Mouse (Mus musculus): Measurements from ENCODE around the gene Nup160.

Gene Nup160

GRCm38 (mm10) chr2:90677007-90677406 is at the start of gene Nup160:
Nup160 (plus strand) TSS chr2:90677215.
- DNase-seq: no peak

GRCm38 (mm10) chr2:90628261-90628660 is 48.8 kb upstream of the Nup160 start:
- DNase-seq: no peak

- DNase-seq: no peak
Observed at GRCm38 (mm10) chr2:90629552-90629951, 47.5 kb upstream of the Nup160 start.

DNA sequence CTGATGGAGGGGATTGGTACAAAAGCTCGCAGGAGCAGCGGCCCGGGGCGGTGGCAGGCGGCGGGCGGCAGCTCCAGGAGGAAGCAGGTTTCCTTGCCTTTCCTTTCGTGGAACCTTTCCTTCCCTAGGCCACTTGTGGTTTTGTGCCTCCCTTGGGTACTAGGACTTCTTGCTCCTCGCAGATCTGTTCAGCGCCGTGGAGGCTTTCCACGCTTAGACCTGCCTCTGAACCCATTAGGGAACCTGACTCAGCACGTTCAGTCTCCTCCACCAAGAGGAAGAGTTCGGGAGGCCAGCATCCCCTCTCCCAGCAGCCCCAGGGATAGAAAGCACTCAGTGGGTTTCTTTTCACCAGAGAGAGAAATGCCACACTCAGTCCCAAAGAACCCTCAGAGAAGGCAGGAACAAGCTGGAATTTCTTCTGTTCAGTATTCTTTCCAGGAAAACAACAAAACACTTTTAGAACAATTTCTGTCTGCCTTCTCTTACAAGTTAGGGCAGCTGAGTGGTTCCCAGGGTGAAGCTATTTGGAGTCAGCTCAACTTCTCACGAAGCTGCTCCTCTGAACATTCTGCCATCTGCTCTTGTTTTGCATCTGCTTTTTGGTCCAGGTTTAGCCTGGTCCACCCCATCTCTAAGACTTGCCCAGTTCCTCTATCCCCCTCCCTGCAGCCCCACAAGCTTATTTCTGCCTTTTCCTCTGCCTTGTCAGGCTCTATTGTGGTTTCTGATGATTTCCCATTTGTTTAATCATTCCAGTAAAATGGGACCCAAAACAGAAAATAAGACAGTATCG is 44.9 kb upstream of the Nup160 start:
- no peak for DNase-seq

DNA sequence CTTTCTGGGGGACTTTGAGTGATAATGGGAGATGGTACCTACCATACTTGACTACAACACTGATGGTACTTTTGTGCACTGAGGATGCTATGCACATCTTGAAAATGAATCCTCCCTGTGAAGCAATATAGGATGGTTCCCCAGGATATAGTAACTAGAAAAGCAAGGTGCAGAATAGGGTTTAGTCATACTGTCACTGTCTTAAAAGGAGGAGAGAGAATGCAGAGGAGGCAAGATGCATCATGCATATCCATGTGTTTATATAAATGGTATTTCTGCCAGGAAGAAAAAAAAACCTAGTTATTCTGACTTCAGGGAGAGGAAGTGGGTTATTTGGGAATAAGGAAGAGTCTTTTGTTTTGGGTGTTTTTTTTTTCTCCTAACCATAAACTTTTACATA is 42.3 kb upstream of the Nup160 start:
- no peak for DNase-seq

DNA sequence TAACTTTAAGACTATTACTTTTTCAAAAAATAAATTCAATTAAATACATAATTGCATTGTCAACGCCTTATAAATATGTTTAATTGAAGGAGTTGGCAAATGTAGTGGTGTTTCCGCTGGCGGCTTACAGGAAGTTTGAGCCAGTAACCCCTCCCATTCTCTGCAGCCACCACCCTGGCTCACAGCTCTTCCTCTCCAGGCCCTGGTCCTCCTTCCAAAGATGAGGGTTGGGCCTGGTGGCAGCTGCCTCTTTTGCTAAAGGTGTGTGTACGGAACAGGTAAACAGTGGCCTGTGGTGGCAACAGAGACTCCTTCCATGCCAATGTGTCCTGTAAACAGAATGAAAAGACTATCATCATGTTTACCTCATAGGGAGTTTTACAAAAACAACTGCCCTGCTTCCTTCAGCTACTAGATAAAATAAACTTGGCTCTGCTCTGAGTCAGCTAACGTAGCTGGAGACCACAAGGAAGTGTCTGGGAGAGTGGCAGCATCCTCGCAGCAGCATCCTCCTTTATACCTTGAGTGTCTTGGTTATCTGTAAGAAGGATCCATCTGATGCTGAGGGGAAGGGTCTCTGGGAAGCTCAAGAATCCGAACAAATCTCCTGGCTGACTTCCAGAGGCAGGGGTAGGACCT is 41.8 kb upstream of the Nup160 start:
- no peak for DNase-seq

DNA sequence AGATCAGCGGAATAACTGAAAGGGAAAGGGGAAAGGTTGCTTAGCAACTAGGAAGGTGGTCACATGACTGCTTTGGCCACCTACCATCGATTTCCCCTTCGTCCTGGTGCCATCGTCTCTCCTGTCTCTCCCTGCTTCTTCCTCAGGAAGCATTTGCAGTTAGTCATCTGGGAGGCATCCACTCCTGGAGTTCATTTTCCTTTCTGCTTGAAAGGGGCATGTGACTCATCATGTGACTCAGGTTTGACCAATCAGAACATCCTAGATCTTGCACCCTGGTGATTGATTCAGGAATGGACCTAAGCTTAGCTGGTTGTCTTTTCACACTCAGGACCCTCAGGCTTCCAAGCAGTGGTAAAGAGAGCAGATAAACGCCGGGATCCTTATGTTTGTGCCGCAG is 40.2 kb upstream of the Nup160 start:
- DNase-seq: no peak

DNA sequence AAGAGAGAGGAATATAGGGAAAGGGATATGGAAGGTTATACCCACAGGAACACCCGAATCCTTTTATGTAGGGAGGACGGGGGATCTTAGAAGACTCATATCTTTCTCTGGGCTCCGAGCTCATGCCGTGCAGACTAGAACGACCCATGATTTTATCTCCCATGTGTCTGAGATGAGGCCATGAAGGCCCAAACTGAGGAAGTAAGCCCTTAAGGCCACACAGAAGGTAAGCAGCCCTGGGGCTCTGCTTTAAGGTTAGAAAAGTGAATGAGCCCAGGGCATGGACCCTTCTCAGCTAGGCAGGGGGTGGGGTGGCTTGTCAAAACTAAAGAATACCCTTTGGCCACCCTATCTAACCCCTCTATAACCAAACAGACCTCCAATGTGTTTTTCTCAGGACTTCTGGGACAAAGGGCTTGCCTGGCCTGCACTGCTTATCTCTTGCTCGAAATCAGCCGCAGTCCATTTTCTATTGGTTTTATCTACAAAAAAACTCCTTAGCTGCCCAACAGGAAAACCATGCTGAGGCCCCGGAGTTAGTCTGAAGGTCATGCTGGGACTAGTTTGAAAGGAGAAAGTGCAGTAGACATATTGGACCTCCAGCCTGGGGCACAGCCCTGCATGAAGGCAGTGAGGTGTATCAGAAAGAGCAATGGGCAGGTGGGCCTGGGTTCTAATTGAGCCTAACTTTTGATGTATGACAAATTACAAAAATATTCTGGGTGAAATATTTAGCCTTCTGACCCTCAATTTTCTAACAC is 37.8 kb upstream of the Nup160 start:
- no peak for DNase-seq

DNA sequence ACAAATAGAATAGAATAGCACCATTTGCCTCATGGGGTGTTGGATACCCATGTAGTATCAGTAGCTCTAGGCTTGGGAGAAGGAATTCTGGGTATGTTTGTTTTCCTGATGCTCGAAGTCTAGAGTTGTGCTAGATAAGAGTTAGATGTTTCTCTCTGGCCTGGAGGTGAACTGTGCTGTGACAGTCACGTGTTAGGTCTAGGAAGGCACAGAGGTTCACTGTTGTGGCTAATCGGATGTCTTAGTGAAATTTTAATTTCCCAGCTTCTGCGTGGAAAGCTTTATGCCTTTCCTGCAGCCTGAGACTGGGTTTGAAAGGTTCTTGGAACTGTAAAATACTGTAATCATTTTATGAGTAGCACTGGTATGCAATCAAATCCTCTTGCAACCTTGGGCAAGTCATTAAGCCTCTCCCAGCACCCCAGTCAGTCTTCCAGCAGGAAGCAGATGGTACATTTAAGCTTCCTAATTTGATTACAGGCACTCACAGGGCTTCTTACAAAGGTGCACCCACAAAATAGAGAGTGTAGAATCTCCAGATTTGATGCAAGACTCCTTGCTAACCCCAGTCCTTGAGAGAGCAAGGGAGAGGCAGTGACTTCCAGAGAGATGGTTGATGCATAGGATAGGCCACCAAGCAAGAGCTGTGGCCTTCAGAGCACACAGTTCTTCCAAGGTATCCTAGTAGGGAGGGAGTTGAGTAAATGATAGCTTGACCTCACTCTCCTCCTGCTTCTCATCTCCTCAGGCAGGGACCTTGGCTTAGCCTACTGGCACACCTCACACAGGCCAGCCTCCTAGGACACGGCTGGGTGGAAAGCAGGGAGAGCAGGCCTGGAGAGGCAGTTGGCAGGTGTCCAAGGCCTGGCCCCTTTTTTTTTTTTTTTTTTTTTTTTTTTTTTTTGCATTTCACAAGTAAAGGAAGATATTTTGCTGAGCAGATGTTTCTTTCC is 37.0 kb upstream of the Nup160 start:
- no peak for DNase-seq

DNA sequence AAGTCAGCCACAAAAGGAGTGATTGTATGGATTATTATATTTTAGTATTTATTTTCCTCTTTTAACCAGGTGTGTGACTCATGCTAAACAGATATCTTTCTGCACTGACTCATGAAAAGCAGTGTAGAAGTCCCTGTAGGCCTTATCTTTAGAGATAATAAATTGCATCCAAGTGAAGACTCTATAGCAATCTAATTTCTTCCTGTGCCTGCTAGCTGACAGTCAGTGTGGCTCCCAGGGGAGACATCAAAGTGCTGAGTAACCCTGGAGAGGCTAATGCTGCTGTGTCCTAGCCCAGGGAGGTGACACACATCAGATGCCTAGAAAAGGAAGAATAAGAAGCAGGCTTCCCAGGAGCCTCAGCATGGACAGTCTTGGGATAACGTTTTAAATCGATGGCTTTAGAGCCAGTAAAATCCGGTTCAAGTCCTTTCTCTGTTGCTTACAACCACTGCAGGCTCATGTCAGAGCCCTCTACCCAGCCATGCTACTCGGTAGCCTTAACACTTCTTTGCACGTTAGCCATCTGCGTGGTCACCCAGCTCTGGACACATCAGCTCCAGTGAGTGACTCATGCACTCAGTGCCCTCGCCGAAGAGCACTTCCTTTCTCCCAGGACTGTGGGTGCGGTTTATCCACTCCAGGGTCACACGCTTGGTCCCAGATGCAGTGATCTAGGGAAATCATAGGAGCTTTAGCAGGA is 35.9 kb upstream of the Nup160 start:
- no peak for DNase-seq

GRCm38 (mm10) chr2:90641710-90642039 is 35.3 kb upstream of the Nup160 start:
- DNase-seq: no peak

DNA sequence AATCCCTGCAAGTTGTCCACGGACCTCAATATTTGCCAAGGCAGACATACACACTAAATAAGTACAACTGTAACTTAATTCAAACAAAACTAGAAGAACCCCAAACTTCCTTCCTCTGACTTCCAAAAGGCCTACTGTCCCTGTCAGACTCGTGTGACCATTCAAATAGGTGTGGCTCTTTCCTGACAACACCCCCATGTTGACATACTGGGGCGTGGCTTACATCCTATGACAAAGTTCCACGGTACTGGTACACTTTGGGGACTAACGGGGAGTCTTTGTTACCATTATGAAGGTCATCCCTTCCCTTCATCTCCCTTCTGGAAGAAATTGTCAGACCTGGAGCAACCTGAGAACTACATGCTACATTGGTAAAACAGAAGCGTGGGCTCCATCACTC is 29.9 kb upstream of the Nup160 start:
- DNase-seq: no peak

- no peak for DNase-seq
Observed at GRCm38 (mm10) chr2:90649405-90649804, 27.6 kb upstream of the Nup160 start.

DNA sequence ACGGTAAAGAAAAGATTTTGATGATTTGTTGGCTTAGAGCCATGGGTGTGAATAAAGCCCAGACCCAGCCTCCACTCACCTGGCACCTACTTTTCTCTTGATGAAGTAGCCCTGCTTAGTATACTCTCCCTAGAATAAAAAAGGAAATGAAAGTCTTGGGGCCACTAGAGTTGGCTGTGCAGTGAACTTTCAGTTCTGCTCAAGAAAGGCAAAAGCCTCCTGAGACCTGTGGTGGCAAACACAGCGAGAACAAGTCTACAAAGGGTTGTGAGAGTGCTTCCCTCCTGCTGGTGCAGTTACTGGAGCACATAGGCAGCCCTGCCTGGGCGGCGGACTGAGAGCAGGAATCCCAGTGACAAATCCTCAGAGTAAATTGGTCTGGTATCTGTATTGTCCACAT is 27.1 kb upstream of the Nup160 start:
- no peak for DNase-seq

DNA sequence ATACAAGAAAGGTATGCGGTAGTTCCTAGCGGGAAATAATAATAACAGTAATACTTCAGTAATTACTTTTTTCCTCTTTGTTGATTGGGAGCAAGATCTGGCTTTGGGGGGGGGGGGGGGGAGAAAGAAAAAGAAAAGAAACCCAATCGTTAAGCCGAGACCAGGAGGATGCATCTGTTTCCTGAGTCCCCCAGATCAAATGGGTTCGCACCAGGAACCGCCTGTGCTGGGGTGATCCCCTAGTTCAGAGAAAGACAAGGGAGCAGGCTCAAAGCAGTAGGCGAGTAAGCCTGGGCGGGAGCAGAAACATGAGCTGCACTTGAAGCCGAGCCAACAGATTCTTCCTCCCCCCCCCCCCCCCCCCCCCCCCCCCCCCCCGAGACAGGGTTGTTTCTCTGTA is 24.9 kb upstream of the Nup160 start:
- DNase-seq: no peak

DNA sequence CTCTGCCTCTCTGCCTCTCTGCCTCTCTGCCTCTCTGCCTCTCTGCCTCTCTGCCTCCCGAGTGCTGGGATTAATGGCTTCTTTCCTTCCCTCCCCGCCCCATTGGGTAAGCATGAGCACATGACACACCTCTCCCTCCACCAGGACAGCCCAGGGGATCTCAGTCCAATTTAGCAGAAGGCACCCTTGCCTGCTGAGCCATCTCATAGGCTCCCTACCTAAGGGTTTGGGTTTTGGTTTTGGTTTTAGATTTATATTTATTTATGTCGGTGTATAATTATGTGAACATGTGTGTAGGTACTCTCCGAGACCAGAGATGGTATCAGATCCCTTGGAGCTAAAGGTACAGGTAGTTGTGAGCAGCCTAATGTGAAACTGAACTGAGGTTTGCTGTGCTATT is 24.0 kb upstream of the Nup160 start:
- DNase-seq: no peak

DNA sequence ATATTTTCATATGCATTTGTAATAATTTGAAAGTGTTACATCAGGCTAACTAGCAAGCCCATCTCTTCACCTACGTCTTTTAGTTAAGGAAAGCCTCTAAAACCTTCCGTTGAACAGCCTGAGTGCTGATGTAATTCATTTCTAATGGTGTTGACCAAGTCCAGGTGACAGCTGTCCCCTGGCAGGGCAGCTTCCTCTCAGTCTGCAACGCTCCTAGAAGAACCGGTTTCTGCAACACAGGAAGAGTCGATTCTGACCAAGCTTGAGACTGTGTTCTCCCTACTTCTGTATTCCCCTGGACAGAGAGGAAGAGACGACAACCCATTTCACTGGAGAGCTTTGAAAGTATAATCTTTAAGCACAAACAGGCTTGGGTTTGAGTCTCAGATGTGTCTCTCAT is 21.6 kb upstream of the Nup160 start:
- no peak for DNase-seq

DNA sequence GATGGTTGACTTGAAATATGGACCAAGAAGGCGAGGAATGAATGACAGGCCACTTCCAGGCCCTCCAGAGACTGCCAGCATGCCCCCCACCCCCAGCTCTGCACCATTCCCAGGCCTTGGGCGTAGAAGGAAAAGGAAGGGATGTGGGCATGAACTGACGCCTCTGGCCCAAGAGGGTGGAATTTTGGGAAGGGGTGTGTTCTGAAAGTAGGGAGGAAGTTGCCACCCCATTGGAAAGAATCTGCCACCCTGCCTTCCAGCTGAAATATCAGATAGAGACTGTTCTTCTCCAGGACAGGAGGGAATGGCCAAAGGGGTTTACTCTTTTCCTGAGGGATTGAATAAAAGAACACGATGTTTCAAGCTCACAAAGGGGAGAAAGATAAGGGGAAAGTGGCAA is 18.4 kb upstream of the Nup160 start:
- no peak for DNase-seq

GRCm38 (mm10) chr2:90659016-90659415 is 18.0 kb upstream of the Nup160 start:
- DNase-seq: no peak

DNA sequence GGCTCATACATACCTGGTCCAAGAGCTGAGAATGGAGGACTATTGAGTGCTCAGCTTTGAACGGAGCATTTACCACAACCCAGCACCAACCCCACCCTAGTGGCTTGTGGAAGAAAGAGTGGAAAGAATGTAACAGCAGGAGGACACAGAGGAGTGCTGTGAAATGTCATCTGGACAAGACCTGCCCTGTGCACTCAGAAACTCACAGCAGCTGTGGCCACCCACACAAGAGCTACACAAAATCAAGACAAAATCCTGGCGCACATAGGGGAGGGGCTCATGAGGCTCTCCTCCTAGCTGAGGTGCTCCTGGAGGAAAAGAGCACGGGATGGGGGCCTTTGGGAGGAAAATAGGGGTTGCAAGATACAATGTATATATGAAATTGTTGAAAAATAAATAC is 17.4 kb upstream of the Nup160 start:
- no peak for DNase-seq

- no peak for DNase-seq
Observed at GRCm38 (mm10) chr2:90660947-90661346, 16.1 kb upstream of the Nup160 start.

- DNase-seq: no peak
Observed at GRCm38 (mm10) chr2:90661426-90661825, 15.6 kb upstream of the Nup160 start.
